8 mouse cellular contexts compared by ENCODE assay signal in the genomic region with DNA sequence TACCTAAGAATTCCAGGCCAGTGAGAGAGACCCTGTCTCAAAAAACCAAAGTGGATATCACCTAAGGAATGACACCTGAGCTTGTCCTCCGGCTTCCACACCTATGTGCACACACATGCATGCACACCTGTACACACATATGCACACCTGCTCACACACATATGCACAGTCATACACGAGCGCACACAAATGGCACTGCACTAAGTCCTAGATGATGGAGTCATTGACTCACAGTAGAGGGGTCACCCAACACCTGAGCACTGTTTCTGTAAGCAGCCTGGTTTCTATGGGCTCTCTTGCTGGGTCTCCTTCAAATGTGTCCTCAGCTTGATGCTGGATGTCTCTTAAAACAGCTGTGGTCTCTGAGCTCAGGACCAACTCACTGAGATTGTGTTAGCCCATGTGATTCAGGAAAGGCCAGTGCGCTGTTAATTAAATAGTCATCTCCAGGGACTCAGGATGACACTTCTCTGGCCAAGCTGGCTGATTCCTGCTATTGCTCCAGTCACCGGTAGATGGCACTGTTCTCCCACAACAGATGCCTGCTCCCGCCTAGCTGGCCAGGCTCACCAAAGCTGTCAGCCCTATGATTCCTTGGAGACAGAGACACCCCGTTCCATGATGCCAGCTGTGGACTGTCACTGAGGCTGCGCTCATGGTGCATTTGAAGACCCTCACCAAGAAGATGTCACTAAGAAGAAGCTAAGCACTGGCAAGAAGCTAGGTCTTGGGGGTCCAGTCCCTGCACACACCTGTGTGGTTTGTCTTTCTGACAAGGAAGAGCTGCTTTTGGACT.
DNase-seq lines count a peak whose midpoint lies in the region; ATAC-seq lines count a peak whose summit lies in the region.

No protein-coding gene starts in this region.

- no peaks in the 10 kb centered on the region for H3K9me3 ChIP-seq in intestine, embryonic 15.5 days
- H3K9me3 ChIP-seq in midbrain, embryonic 10.5 days (replicated peaks) = no peaks in the 10 kb centered on the region

- no peak overlapping the region for H3K4me3 ChIP-seq in intestine, embryonic 15.5 days (replicated peaks)
- peak overlapping the region; percentile 29 for H3K4me3 ChIP-seq in midbrain, embryonic 10.5 days

- 25% methylated on average over 8 of the region's 8 CpGs for WGBS in intestine, embryonic 15.5 days
- 29% methylated on average over 8 of the region's 8 CpGs for WGBS in midbrain, embryonic 10.5 days

- no peaks in the 10 kb centered on the region for H3K27me3 ChIP-seq in intestine, embryonic 15.5 days (replicated peaks)
- H3K27me3 ChIP-seq in midbrain, embryonic 10.5 days (ENCODE audit: low read depth, poor library complexity, severe bottlenecking) = no peaks in the 10 kb centered on the region

- H3K4me2 ChIP-seq in intestine, embryonic 15.5 days (replicated peaks) = peak overlapping the region; percentile 48

- DNase-seq in adrenal gland, adult (ENCODE audit: inconsistent age in 2 of 2, low spot score in 1 of 2) = peak; percentile 67 to 91
- DNase-seq in embryo, embryonic 10.5 days (ENCODE audit: low spot score) = peak; percentile 89
- DNase-seq in gastrocnemius, postnatal 25 days = peak; percentile 55
- peak; percentile 73 to 76 for DNase-seq in left cerebral cortex, postnatal 25 days (ENCODE audit: low spot score in 2 of 2)
- peak; percentile 81 for DNase-seq in midbrain, embryonic 10.5 days (ENCODE audit: low spot score)
- peak; percentile 54 for DNase-seq in right cerebral cortex, postnatal 4 days
- peak; percentile 65 for DNase-seq in yolk sac, embryonic 10.5 days (ENCODE audit: low spot score)

- no peak overlapping the region for H3K9ac ChIP-seq in intestine, embryonic 15.5 days

- H3K27ac ChIP-seq in intestine, embryonic 15.5 days = no peak overlapping the region
- H3K27ac ChIP-seq in midbrain, embryonic 10.5 days (replicated peaks) = no peak overlapping the region

- H3K4me1 ChIP-seq in intestine, embryonic 15.5 days (replicated peaks) = no peaks in the 10 kb centered on the region
- 0 out of 2 replicates have a peak, but pooled peaks cover 8% of the 10 kb centered on the region for H3K4me1 ChIP-seq in midbrain, embryonic 10.5 days

- H3K36me3 ChIP-seq in intestine, embryonic 15.5 days = no peaks in the 10 kb centered on the region
- H3K36me3 ChIP-seq in midbrain, embryonic 10.5 days = no peaks in the 10 kb centered on the region

- intact Hi-C loops in left cerebral cortex, postnatal 25 days (cut with DNase I) = loop anchor here (2.0 to 10.0 kb wide), 4 partner anchors 65 to 343 kb away; a partner anchor contains a TSS

- peak; percentile 84 for ATAC-seq in intestine, embryonic 15.5 days
